Mouse (Mus musculus): ENCODE measurements around the gene Tnfsf13. TPM values are rescaled to one million over a fixed set of nuclear protein-coding genes. Genes with fewer than 3 reads are reported as not detected.

Tnfsf13 gene
- polyA plus RNA-seq, 1 experiment = 3.1 TPM

DNA sequence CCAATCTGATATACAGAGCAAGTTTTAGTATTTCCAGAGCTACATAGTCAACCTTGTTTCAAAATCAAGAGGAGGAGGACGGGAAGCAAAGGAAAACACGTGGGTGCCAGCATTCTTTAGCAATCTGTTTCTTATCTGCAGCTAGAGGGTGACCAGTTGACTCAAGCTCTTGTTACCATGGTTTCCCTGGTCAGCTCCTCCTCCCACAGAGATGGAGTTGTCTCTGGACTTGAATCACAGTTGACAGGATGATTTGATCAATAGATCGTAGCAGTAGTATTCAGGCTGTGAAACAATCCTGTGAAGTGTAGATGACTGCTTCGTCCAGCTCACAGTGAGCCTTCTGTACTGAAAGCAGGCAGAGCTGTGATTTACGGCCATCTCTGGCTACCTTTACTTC lies 30.3 kb upstream of the Tnfsf13 start:
- TF ChIP-seq POLR2A (IDR thresholded peaks at IDR 0.05; ENCODE audit: borderline replicate concordance, control insufficient read depth, low read depth, low read length) = no peak
- TF ChIP-seq CTCF (IDR thresholded peaks at IDR 0.05; ENCODE audit: control insufficient read depth, insufficient read depth, low read length) = no peak
- no peak overlapping the region for H3K27ac ChIP-seq (ENCODE audit: control insufficient read depth, insufficient read depth, low read depth, low read length, poor library complexity)
- 26% methylated on average over 5 of the region's 5 CpGs for WGBS

GRCm38 (mm10) chr11:69715482-69715881 lies 29.9 kb upstream of the Tnfsf13 start:
- WGBS = 72% methylated on average over 9 of the region's 9 CpGs
- no peak overlapping the region for H3K27ac ChIP-seq (ENCODE audit: control insufficient read depth, insufficient read depth, low read depth, low read length, poor library complexity)
- no peak overlapping the region for H3K4me3 ChIP-seq (replicated peaks; ENCODE audit: control insufficient read depth, low read depth, low read length)
- no peaks in the 10 kb centered on the region for H3K4me1 ChIP-seq (ENCODE audit: control insufficient read depth, insufficient read depth, low read length)
- no peak for TF ChIP-seq POLR2A (IDR thresholded peaks at IDR 0.05; ENCODE audit: borderline replicate concordance, control insufficient read depth, low read depth, low read length)
- peak; percentile 64 for TF ChIP-seq CTCF (IDR thresholded peaks at IDR 0.05; ENCODE audit: control insufficient read depth, insufficient read depth, low read length)

More for the DNA sequence above, 30.3 kb upstream of the Tnfsf13 start:
- H3K4me3 ChIP-seq (replicated peaks; ENCODE audit: control insufficient read depth, low read depth, low read length) = no peak overlapping the region
- no peaks in the 10 kb centered on the region for H3K4me1 ChIP-seq (ENCODE audit: control insufficient read depth, insufficient read depth, low read length)

DNA sequence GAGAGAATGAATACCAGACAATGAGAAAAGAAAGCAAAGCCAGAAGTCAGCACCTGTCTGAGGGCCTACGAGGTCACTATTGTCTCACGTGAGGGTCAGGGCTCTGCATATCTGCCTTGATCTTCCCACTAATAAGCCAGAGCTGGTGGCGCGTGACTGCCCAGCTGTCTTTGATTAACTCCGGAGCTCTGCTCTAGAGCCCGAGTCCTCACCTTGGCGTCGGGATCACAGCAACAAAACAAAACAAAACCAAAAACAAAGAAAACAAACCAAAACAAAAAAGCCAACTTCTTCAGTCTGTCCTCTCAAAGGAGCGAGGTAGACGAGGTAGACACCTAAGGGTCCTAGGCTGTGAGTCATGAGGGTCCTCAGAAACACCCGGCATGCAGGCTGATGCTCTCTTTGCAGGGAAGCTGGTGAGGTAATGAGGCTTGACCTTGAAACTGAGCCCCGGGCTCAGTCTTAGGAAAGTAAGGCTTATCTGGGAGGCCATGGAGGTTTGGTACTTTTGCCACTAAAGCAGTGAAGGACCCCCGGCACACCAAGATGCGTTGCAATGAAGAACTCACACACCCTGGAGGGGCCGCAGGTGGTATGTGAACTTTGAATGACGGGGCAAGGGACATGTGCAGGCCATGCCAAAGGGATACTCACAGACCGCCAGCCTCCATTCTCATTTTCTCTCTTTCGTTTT lies 29.2 kb upstream of the Tnfsf13 start:
- H3K4me1 ChIP-seq (ENCODE audit: control insufficient read depth, insufficient read depth, low read length) = no peaks in the 10 kb centered on the region
- TF ChIP-seq CTCF (IDR thresholded peaks at IDR 0.05; ENCODE audit: control insufficient read depth, insufficient read depth, low read length) = no peak
- no peak for TF ChIP-seq POLR2A (IDR thresholded peaks at IDR 0.05; ENCODE audit: borderline replicate concordance, control insufficient read depth, low read depth, low read length)
- H3K4me3 ChIP-seq (replicated peaks; ENCODE audit: control insufficient read depth, low read depth, low read length) = no peak overlapping the region
- no peak overlapping the region for H3K27ac ChIP-seq (ENCODE audit: control insufficient read depth, insufficient read depth, low read depth, low read length, poor library complexity)
- 88% methylated on average over 18 of the region's 18 CpGs for WGBS

- Histone ChIP-seq H3K4me1 (ENCODE audit: control insufficient read depth, insufficient read depth, low read length) (no peaks in the 10 kb centered on the region), H3K4me3 (replicated peaks; ENCODE audit: control insufficient read depth, low read depth, low read length) (no peak overlapping the region), H3K27ac (ENCODE audit: control insufficient read depth, insufficient read depth, low read depth, low read length, poor library complexity) (no peak overlapping the region)
- WGBS = 89% methylated on average over 20 of the region's 20 CpGs
- TF ChIP-seq POLR2A (IDR thresholded peaks at IDR 0.05; ENCODE audit: borderline replicate concordance, control insufficient read depth, low read depth, low read length) (no peak), CTCF (IDR thresholded peaks at IDR 0.05; ENCODE audit: control insufficient read depth, insufficient read depth, low read length) (no peak)
Observed at GRCm38 (mm10) chr11:69712954-69713672, 27.5 kb upstream of the Tnfsf13 start.

- Histone ChIP-seq H3K4me1 (ENCODE audit: control insufficient read depth, insufficient read depth, low read length) (no peaks in the 10 kb centered on the region), H3K27ac (ENCODE audit: control insufficient read depth, insufficient read depth, low read depth, low read length, poor library complexity) (no peak overlapping the region), H3K4me3 (replicated peaks; ENCODE audit: control insufficient read depth, low read depth, low read length) (no peak overlapping the region)
- TF ChIP-seq CTCF (IDR thresholded peaks at IDR 0.05; ENCODE audit: control insufficient read depth, insufficient read depth, low read length) (no peak), POLR2A (IDR thresholded peaks at IDR 0.05; ENCODE audit: borderline replicate concordance, control insufficient read depth, low read depth, low read length) (no peak)
- 79% methylated on average over 2 of the region's 2 CpGs for WGBS
Observed at GRCm38 (mm10) chr11:69711082-69711481, 25.5 kb upstream of the Tnfsf13 start.

- H3K4me3 ChIP-seq (replicated peaks; ENCODE audit: control insufficient read depth, low read depth, low read length) = no peak overlapping the region
- TF ChIP-seq POLR2A (IDR thresholded peaks at IDR 0.05; ENCODE audit: borderline replicate concordance, control insufficient read depth, low read depth, low read length) (no peak), CTCF (IDR thresholded peaks at IDR 0.05; ENCODE audit: control insufficient read depth, insufficient read depth, low read length) (no peak)
- no peak overlapping the region for H3K27ac ChIP-seq (ENCODE audit: control insufficient read depth, insufficient read depth, low read depth, low read length, poor library complexity)
- H3K4me1 ChIP-seq (ENCODE audit: control insufficient read depth, insufficient read depth, low read length) = no peaks in the 10 kb centered on the region
- WGBS = 77% methylated on average over 3 of the region's 3 CpGs
Observed at GRCm38 (mm10) chr11:69710470-69710869, 24.9 kb upstream of the Tnfsf13 start.

GRCm38 (mm10) chr11:69709554-69710446 lies 24.2 kb upstream of the Tnfsf13 start:
- no peak overlapping the region for H3K27ac ChIP-seq (ENCODE audit: control insufficient read depth, insufficient read depth, low read depth, low read length, poor library complexity)
- TF ChIP-seq CTCF (IDR thresholded peaks at IDR 0.05; ENCODE audit: control insufficient read depth, insufficient read depth, low read length) (no peak), POLR2A (IDR thresholded peaks at IDR 0.05; ENCODE audit: borderline replicate concordance, control insufficient read depth, low read depth, low read length) (no peak)
- H3K4me1 ChIP-seq (ENCODE audit: control insufficient read depth, insufficient read depth, low read length) = no peaks in the 10 kb centered on the region
- 62% methylated on average over 11 of the region's 11 CpGs for WGBS
- no peak overlapping the region for H3K4me3 ChIP-seq (replicated peaks; ENCODE audit: control insufficient read depth, low read depth, low read length)

Measured in bone marrow, adult 2 months (tissue).